Mouse (Mus musculus) liver, embryonic 14.5 days (tissue): ENCODE results near the gene Stat4. TPM values are rescaled to one million over a fixed set of nuclear protein-coding genes. Genes with fewer than 3 reads are reported as not detected.

Experiments
- ATAC-seq: fragments of 200-750 bp; cut with Nextera tagmentation; 2 replicates; pipeline ENCODE4 v1.8.0; 2017; ENCODE audit warnings: moderate number of reproducible peaks, mild to moderate bottlenecking, moderate library complexity; ENCODE audit not compliant: insufficient read depth
- DNase-seq, 3 experiments: peaks; one replicate each; pipeline ENCODE4 v3.0.0-alpha.2; 2012 to 2013; ENCODE audit warnings: low read depth in 3 of 3, low spot score in 3 of 3
- H3K27ac ChIP-seq: fragments of 300-500 bp; sonication (generic); 2 replicates; pipeline ENCODE4 v1.5.1; 2014; ENCODE audit warnings: moderate library complexity, mild to moderate bottlenecking, control low read depth, inconsistent platforms
- H3K27me3 ChIP-seq: fragments of 300-500 bp; sonication (generic); 2 replicates; pipeline ENCODE4 v1.6.1; 2014; ENCODE audit warnings: mild to moderate bottlenecking, low read length, moderate library complexity; ENCODE audit not compliant: control insufficient read depth, insufficient read depth
- H3K36me3 ChIP-seq: fragments of 300-500 bp; sonication (generic); replicated peaks from 2 replicates; pipeline ENCODE4 v1.6.1; 2014; ENCODE audit warnings: low read depth; ENCODE audit not compliant: control insufficient read depth, insufficient read depth
- H3K4me1 ChIP-seq, 2 experiments: fragments of 200-500 bp in 1 of 2; fragments of 300-500 bp in 1 of 2; sonication (generic) in 1 of 2; replicated peaks; 2 replicates each; pipeline ENCODE4 v1.6.1; 2012 to 2014; ENCODE audit warnings: antibody characterized with exemption in 1 of 2, inconsistent platforms in 1 of 2, low read length in 1 of 2; ENCODE audit not compliant: control insufficient read depth in 2 of 2, insufficient read depth in 2 of 2
- H3K4me2 ChIP-seq: fragments of 300-500 bp; sonication (generic); 2 replicates; pipeline ENCODE4 v1.6.1; 2014; ENCODE audit warnings: low read depth, mild to moderate bottlenecking, control low read depth, moderate library complexity
- H3K4me3 ChIP-seq, 2 experiments: fragments of 200-500 bp in 1 of 2; fragments of 300-500 bp in 1 of 2; sonication (generic) in 1 of 2; 2 replicates each; pipeline ENCODE4 v1.5.1; 2012 to 2014; ENCODE audit warnings: low read depth in 2 of 2, low read length in 2 of 2, mild to moderate bottlenecking in 2 of 2, control low read depth in 1 of 2, inconsistent platforms in 1 of 2, moderate library complexity in 1 of 2; ENCODE audit not compliant: insufficient read depth in 1 of 2
- H3K9ac ChIP-seq: fragments of 300-500 bp; sonication (generic); replicated peaks from 2 replicates; pipeline ENCODE4 v1.6.1; 2014; ENCODE audit warnings: mild to moderate bottlenecking, control low read depth, moderate library complexity
- H3K9me3 ChIP-seq: fragments of 300-500 bp; sonication (generic); 2 replicates; pipeline ENCODE4 v1.6.1; 2016; ENCODE audit warnings: low read length, mixed read lengths; ENCODE audit not compliant: control insufficient read depth
- CTCF ChIP-seq: IDR thresholded peaks from 2 replicates; pipeline ENCODE4 v1.5.1; 2016; ENCODE audit warnings: antibody characterized with exemption, low read depth, control low read depth
- EP300 ChIP-seq: IDR thresholded peaks from 2 replicates; pipeline ENCODE4 v1.6.1; 2016; ENCODE audit warnings: antibody characterized with exemption, low read depth
- WGBS: fragments of 180-500 bp; shearing (Covaris S2); extraction: QIAGEN DNeasy Blood & Tissue Kit; methylation state at CpG from one replicate; pipeline ENCODE4 v1.1.7; 2014; ENCODE audit not compliant: insufficient replicate concordance; 5-methylcytosine and 5-hydroxymethylcytosine counted together
- polyA plus RNA-seq, 2 experiments: library from polyadenylated mRNA; depleted of rRNA in 1 of 2; stranded (reverse) in 1 of 2; unstranded in 1 of 2; fragments of >200 nt; fragmentation: Nextera tagmentation in 1 of 2; extraction: Ambion mirVana in 1 of 2; gene quantifications; 2 replicates each; pipeline versions ENCODE4 v1.2.1 to v1.2.3; 2012 to 2014

Stat4 gene
- polyA plus RNA-seq, 2 experiments = 0.42 to 1.5 TPM

DNA sequence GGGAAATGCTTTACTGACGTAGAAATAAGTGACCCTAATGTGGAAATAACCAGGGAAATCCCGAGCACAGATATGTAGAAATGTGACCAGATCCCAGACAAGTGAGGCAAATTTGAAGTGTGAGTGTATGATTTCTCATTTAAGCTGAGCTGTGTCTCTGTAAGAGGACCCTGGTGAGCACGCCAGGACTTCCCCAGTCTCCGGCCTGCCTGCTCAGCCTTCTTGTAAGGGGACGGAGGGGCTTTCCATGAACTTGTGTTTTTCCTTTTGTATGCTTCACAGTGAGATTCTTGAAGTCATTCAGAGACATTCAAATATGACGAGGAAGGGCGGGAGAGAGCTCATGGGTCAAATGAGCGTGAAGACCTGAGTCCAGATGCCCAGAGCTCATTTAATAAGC is 146.3 kb downstream of the Stat4 start:
- Histone ChIP-seq H3K9ac (no peak overlapping the region), H3K36me3 (no peaks in the 10 kb centered on the region; the same call in none of the 2 replicates), H3K27ac (no peak overlapping the region), H3K9me3 (no peaks in the 10 kb centered on the region), H3K27me3 (no peaks in the 10 kb centered on the region), H3K4me2 (no peak overlapping the region), H3K4me1 (no peaks in the 10 kb centered on the region), H3K4me3 (no peak overlapping the region)
- TF ChIP-seq CTCF = no peak
- ATAC-seq = no peak
- 78% methylated on average over 8 of the region's 8 CpGs for WGBS
- DNase-seq = no peak

DNA sequence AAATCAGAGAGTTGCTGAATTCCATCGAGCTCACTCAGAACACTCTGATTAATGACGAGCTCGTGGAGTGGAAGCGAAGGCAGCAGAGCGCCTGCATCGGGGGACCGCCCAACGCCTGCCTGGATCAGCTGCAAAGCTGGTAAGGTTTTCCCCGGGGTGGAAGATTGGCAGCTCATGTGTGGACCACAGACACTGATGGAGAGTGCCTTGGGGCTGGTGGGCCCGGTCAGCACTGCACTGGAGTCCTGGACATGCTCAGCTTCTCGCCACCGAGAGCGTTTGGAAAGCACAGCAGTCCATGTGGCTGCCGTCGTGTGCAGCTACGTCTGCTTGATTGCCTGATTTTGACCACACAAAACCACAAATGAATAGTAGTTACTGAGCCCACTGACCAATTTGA is 150.3 kb downstream of the Stat4 start:
- Histone ChIP-seq H3K9me3 (no peaks in the 10 kb centered on the region), H3K4me1 (no peaks in the 10 kb centered on the region), H3K9ac (no peak overlapping the region), H3K4me2 (no peak overlapping the region), H3K27me3 (no peaks in the 10 kb centered on the region), H3K4me3 (no peak overlapping the region), H3K27ac (no peak overlapping the region), H3K36me3 (peaks cover 5% of the 10 kb centered on the region)
- WGBS = 77% methylated on average over 16 of the region's 16 CpGs
- TF ChIP-seq CTCF (no peak), EP300 (no peak)
- no peak for ATAC-seq
- no peak for DNase-seq

DNA sequence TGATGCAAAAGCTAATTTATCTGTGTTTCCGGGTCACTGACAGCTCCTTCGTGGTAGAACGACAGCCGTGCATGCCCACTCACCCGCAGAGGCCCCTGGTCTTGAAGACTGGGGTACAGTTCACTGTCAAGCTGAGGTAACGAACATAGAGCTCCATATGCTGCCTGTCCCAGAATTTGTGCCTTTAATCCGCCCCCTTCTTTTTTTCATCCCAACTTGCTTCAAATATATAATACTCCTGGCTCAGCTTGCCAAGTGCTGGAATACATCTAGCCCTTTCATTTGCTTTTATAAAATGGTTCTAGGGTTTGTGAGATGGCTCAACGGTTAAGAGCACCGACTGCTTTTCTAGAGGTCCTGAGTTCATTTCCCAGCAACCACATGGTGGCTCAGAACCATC is 153.6 kb downstream of the Stat4 start:
- Histone ChIP-seq H3K27me3 (no peaks in the 10 kb centered on the region), H3K27ac (no peak overlapping the region), H3K4me3 (no peak overlapping the region), H3K4me1 (no peaks in the 10 kb centered on the region), H3K9ac (no peak overlapping the region), H3K4me2 (no peak overlapping the region), H3K9me3 (no peaks in the 10 kb centered on the region), H3K36me3 (peaks cover 5% of the 10 kb centered on the region)
- DNase-seq = no peak
- ATAC-seq = no peak
- 75% methylated on average over 9 of the region's 9 CpGs for WGBS
- TF ChIP-seq EP300 (no peak), CTCF (no peak)

DNA sequence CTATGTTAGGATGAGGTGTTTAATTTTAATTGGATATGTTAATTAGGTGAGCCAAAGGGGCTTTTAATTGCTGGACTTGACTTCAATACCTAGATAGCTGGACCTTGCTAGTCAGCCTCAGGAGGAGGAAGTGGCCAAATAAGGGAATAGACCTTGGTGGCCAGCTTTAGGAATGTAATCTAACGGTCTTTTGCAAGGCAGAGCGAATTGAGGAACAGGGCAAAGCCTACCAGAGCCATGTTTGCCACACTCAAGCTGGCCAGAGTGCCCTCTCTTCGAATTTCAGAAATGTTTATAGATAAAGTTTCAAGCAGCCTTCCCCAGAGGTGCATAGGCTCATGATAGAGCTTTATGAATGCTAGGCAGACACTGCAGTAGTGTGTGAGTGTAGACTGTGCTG is 154.5 kb downstream of the Stat4 start:
- DNase-seq (no peak), ATAC-seq (no peak)
- no peak overlapping the region for H3K27ac ChIP-seq
- H3K27me3 ChIP-seq = no peaks in the 10 kb centered on the region
- TF ChIP-seq EP300 (no peak), CTCF (no peak)
- H3K9ac ChIP-seq = no peak overlapping the region
- H3K4me2 ChIP-seq = no peak overlapping the region
- H3K4me3 ChIP-seq = no peak overlapping the region
- no peaks in the 10 kb centered on the region for H3K4me1 ChIP-seq
- WGBS = 42% methylated on average over 3 of the region's 3 CpGs
- no peaks in the 10 kb centered on the region for H3K9me3 ChIP-seq
- H3K36me3 ChIP-seq = peaks cover 5% of the 10 kb centered on the region

DNA sequence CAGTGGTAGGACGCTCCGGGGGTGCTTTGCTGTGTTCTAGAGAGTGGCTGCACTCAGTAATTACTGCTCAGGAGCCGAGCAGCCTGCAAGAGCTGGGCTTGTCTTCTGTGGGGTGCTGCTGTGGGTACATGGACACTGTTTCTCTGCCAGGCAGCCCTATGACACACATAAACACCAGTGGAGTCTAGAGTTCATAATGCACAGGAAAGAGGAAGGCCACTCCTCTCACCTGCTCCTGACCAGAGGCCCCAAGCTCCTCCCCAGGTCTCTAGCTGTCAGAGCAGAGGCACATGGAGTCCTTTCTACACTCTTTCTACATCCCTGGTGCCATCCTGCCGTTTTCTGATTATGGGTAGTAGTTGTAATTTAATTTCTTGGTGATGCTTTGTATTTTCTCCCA is 155.2 kb downstream of the Stat4 start:
- H3K9ac ChIP-seq = no peak overlapping the region
- peaks cover 5% of the 10 kb centered on the region for H3K36me3 ChIP-seq
- H3K4me1 ChIP-seq = no peaks in the 10 kb centered on the region
- H3K27ac ChIP-seq = no peak overlapping the region
- DNase-seq = no peak
- H3K4me2 ChIP-seq = no peak overlapping the region
- 59% methylated on average over 4 of the region's 4 CpGs for WGBS
- no peaks in the 10 kb centered on the region for H3K9me3 ChIP-seq
- no peak for TF ChIP-seq EP300
- TF ChIP-seq CTCF = no peak
- no peak overlapping the region for H3K4me3 ChIP-seq
- ATAC-seq = no peak
- no peaks in the 10 kb centered on the region for H3K27me3 ChIP-seq
